Mouse (Mus musculus): ENCODE results near the gene Macc1. TPM values are rescaled to one million over a fixed set of nuclear protein-coding genes. Genes with fewer than 3 reads are reported as not detected.

Gene Macc1
- polyA plus RNA-seq (2014; fragmentation: Illumina TruSeq; extraction: RNeasy Lipid Tissue Mini Kit (QIAGEN cat#74804); ENCODE audit: low read depth, low replicate concordance) = not detected

GRCm38 (mm10) chr12:119313970-119314369, at the start of gene Macc1:
Macc1 (plus strand) TSS chr12:119314270.

Other genes with a start within 250 kb of the Macc1 start
- gene Itgb8, start 75.5 kb upstream of the Macc1 start, polyA plus RNA-seq (2014; fragmentation: Illumina TruSeq; extraction: RNeasy Lipid Tissue Mini Kit (QIAGEN cat#74804); ENCODE audit: low read depth, low replicate concordance) = 1.1 TPM

All from heart, adult 10 weeks (tissue).